Mouse (Mus musculus): ENCODE results near the gene Oasl1.

DNA sequence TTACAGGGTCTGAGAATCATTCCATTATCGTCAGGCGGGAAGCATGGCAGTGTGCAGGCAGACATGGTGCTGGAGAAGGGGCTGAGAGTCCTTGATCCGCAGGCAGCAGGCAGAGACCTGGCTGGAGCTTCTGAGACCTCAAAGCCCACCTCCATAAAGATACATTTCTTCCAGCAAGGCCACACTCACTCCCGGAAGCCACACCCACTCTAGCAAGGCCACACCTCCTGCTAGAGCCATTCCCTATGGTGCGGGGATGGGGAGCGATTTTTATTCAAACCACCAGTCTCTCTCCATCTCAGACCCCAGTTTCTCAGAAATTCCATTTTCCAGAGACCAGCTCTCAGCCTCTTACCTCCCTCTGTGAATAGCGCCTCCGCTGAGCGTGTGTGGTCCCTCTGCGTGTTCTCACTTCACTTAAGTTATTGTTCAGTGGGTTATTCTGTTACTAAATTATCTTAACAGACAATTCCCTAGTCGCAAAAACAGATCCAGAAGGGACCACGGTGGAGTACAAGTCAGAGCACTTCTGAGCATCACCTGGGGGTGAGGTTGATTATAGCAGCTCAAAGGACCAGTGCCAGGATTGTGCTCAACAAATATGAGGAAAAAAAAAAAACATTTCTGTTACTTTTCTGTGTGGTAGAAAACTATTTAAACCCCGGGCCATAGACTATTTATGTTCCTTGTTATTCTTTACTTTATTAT is 14.3 kb upstream of the Oasl1 start:
- TF ChIP-seq CTCF (IDR thresholded peaks at IDR 0.05; ENCODE audit: borderline replicate concordance, insufficient read depth, low read length), result no peak
- no peak for TF ChIP-seq POLR2A (IDR thresholded peaks at IDR 0.05; ENCODE audit: low read depth, low read length)

Measured in embryonic fibroblast, embryonic 13.5 days (primary cell).